Mouse (Mus musculus): ENCODE results near the gene Gm10053.
"Not testable (repeated sequence)": the region's sequence is repeated elsewhere in the genome, so short reads cannot be mapped to it uniquely, and the experiment has no call there.

Gm10053 gene

GRCm38 (mm10) chr19:24875129-24875870 is at the start of gene Gm10053:
Gm10053 (plus strand) TSS chr19:24875686.
- H3K36me3 ChIP-seq (ENCODE audit: insufficient read depth, low read length); H3K4me3 ChIP-seq (replicated peaks; ENCODE audit: low read length); H3K9me3 ChIP-seq (ENCODE audit: low read length); H3K4me1 ChIP-seq (replicated peaks; ENCODE audit: low read depth, low read length): not testable (repeated sequence)
- H3K27me3 ChIP-seq (ENCODE audit: insufficient read depth, low read length) = peaks cover 18% of the 10 kb centered on the region

DNA sequence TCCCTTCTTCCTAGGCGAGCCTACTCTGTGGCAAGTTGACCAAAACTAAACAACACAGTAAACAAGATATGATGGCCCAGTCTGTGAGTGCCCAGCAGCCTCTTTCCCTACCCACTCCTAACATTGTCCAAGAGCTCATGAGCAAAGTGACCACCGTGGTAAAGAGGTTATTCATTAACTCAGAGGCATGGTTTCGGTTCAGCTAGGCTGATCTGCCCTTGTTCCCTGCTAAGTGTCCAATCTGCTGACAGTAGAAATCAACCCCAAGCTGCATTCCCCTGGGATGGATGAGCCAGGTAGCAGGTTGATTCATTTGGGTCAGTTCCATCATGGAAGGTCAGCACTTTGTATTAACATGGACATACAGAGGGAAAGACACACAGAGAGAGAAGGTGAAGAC is 33.4 kb upstream of the Gm10053 start:
- no peaks in the 10 kb centered on the region for H3K9me3 ChIP-seq (ENCODE audit: low read length)
- no peaks in the 10 kb centered on the region for H3K36me3 ChIP-seq (ENCODE audit: insufficient read depth, low read length)
- H3K4me1 ChIP-seq (replicated peaks; ENCODE audit: low read depth, low read length) = no peaks in the 10 kb centered on the region
- H3K4me3 ChIP-seq (replicated peaks; ENCODE audit: low read length) = no peak overlapping the region
- no peaks in the 10 kb centered on the region for H3K27me3 ChIP-seq (ENCODE audit: insufficient read depth, low read length)
- TF ChIP-seq POU5F1 (IDR thresholded peaks at IDR 0.05; ENCODE audit: borderline replicate concordance, low read length) = no peak
- no peak for TF ChIP-seq CTCF (conservative IDR thresholded peaks at IDR 0.05; ENCODE audit: low read length)
- TF ChIP-seq NANOG (IDR thresholded peaks at IDR 0.05; ENCODE audit: borderline replicate concordance, low read length) = no peak

DNA sequence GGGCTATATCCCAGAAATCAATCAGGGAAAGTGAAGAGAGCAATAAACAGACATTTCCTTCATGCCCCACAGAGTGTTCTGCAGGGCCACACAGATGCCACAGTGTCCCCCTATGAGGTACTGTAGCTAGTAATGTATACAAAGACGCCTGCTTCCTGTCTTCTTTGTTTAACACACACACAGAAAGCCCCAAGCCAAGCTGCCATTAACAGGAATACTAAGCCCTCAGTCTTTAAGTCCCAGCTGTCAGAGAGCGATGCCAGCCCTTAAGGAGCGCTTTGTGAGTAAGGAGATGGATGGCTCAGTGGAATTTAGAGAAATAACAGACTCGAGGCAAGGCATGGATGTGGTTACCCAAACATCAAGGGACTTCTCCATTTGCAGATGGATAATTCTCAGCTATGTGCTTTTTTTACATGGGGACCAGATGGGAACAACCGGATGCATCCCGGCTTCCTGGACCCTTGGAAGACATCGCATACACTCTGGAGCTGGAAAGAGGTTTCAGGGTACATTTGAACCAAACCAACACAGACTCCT is 30.4 kb upstream of the Gm10053 start:
- no peaks in the 10 kb centered on the region for H3K9me3 ChIP-seq (ENCODE audit: low read length)
- no peaks in the 10 kb centered on the region for H3K27me3 ChIP-seq (ENCODE audit: insufficient read depth, low read length)
- H3K36me3 ChIP-seq (ENCODE audit: insufficient read depth, low read length) = no peaks in the 10 kb centered on the region
- TF ChIP-seq POU5F1 (IDR thresholded peaks at IDR 0.05; ENCODE audit: borderline replicate concordance, low read length) (no peak), CTCF (conservative IDR thresholded peaks at IDR 0.05; ENCODE audit: low read length) (no peak), NANOG (IDR thresholded peaks at IDR 0.05; ENCODE audit: borderline replicate concordance, low read length) (no peak)
- no peak overlapping the region for H3K4me3 ChIP-seq (replicated peaks; ENCODE audit: low read length)
- no peaks in the 10 kb centered on the region for H3K4me1 ChIP-seq (replicated peaks; ENCODE audit: low read depth, low read length)

- no peaks in the 10 kb centered on the region for H3K27me3 ChIP-seq (ENCODE audit: insufficient read depth, low read length)
Measured at GRCm38 (mm10) chr19:24848345-24848744, 27.1 kb upstream of the Gm10053 start.

DNA sequence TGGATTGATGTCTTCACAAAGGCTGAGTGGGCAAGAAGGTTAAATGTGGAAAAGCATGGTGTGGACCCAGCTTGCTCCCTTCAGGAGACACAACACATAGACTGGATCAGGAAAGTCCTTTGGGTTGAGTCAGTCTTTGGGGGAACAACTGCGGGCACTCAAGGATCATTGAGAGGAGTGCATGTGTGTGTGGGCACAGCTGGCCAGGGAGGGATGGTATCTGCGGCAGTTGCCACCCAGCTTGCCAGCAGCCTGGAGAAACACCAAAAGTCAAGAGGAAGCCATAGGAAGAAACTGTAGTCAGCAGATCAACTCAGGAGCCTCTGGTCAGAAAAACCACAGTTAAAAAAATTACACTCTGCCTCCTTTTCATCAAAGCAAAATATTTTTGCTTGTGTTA is 26.6 kb upstream of the Gm10053 start:
- TF ChIP-seq NANOG (IDR thresholded peaks at IDR 0.05; ENCODE audit: borderline replicate concordance, low read length) (no peak), POU5F1 (IDR thresholded peaks at IDR 0.05; ENCODE audit: borderline replicate concordance, low read length) (no peak), CTCF (conservative IDR thresholded peaks at IDR 0.05; ENCODE audit: low read length) (no peak)
- Histone ChIP-seq H3K4me1 (replicated peaks; ENCODE audit: low read depth, low read length) (no peaks in the 10 kb centered on the region), H3K4me3 (replicated peaks; ENCODE audit: low read length) (no peak overlapping the region), H3K36me3 (ENCODE audit: insufficient read depth, low read length) (no peaks in the 10 kb centered on the region), H3K9me3 (ENCODE audit: low read length) (no peaks in the 10 kb centered on the region), H3K27me3 (ENCODE audit: insufficient read depth, low read length) (no peaks in the 10 kb centered on the region)

More at GRCm38 (mm10) chr19:24848345-24848744, 27.1 kb upstream of the Gm10053 start:
- no peaks in the 10 kb centered on the region for H3K4me1 ChIP-seq (replicated peaks; ENCODE audit: low read depth, low read length)
- no peak overlapping the region for H3K4me3 ChIP-seq (replicated peaks; ENCODE audit: low read length)
- no peaks in the 10 kb centered on the region for H3K36me3 ChIP-seq (ENCODE audit: insufficient read depth, low read length)
- no peak for TF ChIP-seq NANOG (IDR thresholded peaks at IDR 0.05; ENCODE audit: borderline replicate concordance, low read length)
- TF ChIP-seq POU5F1 (IDR thresholded peaks at IDR 0.05; ENCODE audit: borderline replicate concordance, low read length) = no peak
- TF ChIP-seq CTCF (conservative IDR thresholded peaks at IDR 0.05; ENCODE audit: low read length) = no peak
- H3K9me3 ChIP-seq (ENCODE audit: low read length) = no peaks in the 10 kb centered on the region

GRCm38 (mm10) chr19:24851456-24852315 is 23.8 kb upstream of the Gm10053 start:
- no peaks in the 10 kb centered on the region for H3K4me1 ChIP-seq (replicated peaks; ENCODE audit: low read depth, low read length)
- no peak overlapping the region for H3K4me3 ChIP-seq (replicated peaks; ENCODE audit: low read length)
- no peaks in the 10 kb centered on the region for H3K9me3 ChIP-seq (ENCODE audit: low read length)
- H3K36me3 ChIP-seq (ENCODE audit: insufficient read depth, low read length) = no peaks in the 10 kb centered on the region
- TF ChIP-seq NANOG (IDR thresholded peaks at IDR 0.05; ENCODE audit: borderline replicate concordance, low read length) (no peak), POU5F1 (IDR thresholded peaks at IDR 0.05; ENCODE audit: borderline replicate concordance, low read length) (no peak), CTCF (conservative IDR thresholded peaks at IDR 0.05; ENCODE audit: low read length) (no peak)
- H3K27me3 ChIP-seq (ENCODE audit: insufficient read depth, low read length) = no peaks in the 10 kb centered on the region

DNA sequence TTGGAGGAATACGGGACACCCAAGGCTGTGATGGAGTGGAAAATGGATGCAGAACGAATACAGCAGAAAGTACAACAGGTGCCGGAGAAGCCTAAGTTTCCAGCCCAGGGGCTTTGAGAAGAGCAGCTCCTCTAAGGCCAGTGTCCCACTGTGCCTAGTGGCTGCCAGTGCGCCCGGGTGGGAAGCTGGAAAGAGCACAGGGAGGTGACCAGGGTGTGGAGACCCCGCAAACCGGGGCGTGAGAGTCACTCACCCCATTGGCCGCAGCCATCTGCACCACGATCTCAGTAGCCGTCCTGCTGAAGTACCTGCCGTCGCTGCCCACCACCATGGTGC is 14.2 kb upstream of the Gm10053 start:
- no peak for TF ChIP-seq POU5F1 (IDR thresholded peaks at IDR 0.05; ENCODE audit: borderline replicate concordance, low read length)
- no peak for TF ChIP-seq NANOG (IDR thresholded peaks at IDR 0.05; ENCODE audit: borderline replicate concordance, low read length)
- TF ChIP-seq CTCF (conservative IDR thresholded peaks at IDR 0.05; ENCODE audit: low read length) = no peak
- peaks cover 8% of the 10 kb centered on the region for H3K4me1 ChIP-seq (replicated peaks; ENCODE audit: low read depth, low read length)

DNA sequence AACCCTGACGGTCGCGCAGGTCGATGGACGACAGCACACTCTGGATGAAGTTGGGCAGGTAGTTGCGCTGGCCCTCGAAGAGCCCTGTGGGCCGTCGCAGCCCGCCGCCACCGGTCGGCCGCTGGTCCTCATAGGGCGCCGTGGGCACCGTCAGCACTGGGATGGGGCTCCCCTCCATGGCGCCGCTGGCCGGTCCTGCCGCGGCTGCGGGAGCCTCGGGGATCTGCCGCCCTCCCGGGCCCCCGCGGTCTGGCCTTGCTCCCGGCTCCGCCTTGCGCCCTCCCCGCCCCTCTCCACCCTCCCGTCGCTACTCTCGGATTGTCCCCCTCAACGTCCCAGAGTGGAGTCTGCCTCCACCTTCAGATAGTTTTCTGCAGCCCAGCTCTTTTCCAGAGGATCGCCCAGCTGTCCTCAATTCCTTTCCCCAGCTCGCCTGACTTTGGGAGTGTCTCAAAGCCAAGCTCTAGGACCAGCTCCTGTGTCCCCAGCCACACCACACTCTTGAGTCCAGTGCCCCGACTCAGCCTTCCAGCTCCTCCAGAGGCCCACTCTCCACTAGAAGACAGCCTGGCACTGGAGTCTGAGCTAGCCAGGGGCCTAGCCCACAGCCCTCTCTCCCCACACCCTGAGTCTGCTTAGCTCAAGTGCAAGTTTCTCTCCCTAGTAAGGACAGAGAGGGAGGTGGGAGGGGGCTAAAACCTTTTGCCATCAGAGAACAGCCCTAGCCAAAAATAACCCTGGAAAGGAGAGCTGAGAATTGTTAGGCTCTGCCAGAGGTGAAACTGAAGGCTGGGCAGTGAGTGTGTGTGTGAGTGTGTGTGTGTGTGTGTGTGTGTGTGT is 13.7 kb upstream of the Gm10053 start, which contains the start of gene Pgm5:
Gene Pgm5 (minus strand): TSS at position 244 of the 840 bp plus-strand sequence.
- Histone ChIP-seq H3K36me3 (ENCODE audit: insufficient read depth, low read length) (no peaks in the 10 kb centered on the region), H3K4me1 (replicated peaks; ENCODE audit: low read depth, low read length) (peaks cover 8% of the 10 kb centered on the region), H3K9me3 (ENCODE audit: low read length) (no peaks in the 10 kb centered on the region), H3K27me3 (ENCODE audit: insufficient read depth, low read length) (peaks cover 56% of the 10 kb centered on the region), H3K4me3 (replicated peaks; ENCODE audit: low read length) (peak within 1 kb of the TSS; percentile 77)
- TF ChIP-seq NANOG (IDR thresholded peaks at IDR 0.05; ENCODE audit: borderline replicate concordance, low read length) (no peak), POU5F1 (IDR thresholded peaks at IDR 0.05; ENCODE audit: borderline replicate concordance, low read length) (no peak), CTCF (conservative IDR thresholded peaks at IDR 0.05; ENCODE audit: low read length) (no peak)

More for the DNA sequence above, 14.2 kb upstream of the Gm10053 start:
- no peaks in the 10 kb centered on the region for H3K9me3 ChIP-seq (ENCODE audit: low read length)
- peak overlapping the region; percentile 77 for H3K4me3 ChIP-seq (replicated peaks; ENCODE audit: low read length)
- H3K27me3 ChIP-seq (ENCODE audit: insufficient read depth, low read length) = peaks cover 51% of the 10 kb centered on the region
- no peaks in the 10 kb centered on the region for H3K36me3 ChIP-seq (ENCODE audit: insufficient read depth, low read length)

Measured in E14TG2a.4 (cell line).